Mouse (Mus musculus): Measurements from ENCODE around the gene Alg9. TPM values are rescaled to one million over a fixed set of nuclear protein-coding genes. Genes with fewer than 3 reads are reported as not detected.

The Alg9 gene
- total RNA-seq (2021) (10 to 100 TPM; 27.1 to 27.8 TPM), polyA plus RNA-seq (2012; rRNA removed) (17.6 and 26.8 TPM in 2 replicates)
- long read RNA-seq, transcript Alg9-201 (15 exons, 2,873 nt): major isoform, 19 of 25 reads
- long read RNA-seq, partial matches to known transcripts: 1 of 25 reads
- long read RNA-seq, other reads (novel, unspliced or antisense): 1 of 25 reads

DNA sequence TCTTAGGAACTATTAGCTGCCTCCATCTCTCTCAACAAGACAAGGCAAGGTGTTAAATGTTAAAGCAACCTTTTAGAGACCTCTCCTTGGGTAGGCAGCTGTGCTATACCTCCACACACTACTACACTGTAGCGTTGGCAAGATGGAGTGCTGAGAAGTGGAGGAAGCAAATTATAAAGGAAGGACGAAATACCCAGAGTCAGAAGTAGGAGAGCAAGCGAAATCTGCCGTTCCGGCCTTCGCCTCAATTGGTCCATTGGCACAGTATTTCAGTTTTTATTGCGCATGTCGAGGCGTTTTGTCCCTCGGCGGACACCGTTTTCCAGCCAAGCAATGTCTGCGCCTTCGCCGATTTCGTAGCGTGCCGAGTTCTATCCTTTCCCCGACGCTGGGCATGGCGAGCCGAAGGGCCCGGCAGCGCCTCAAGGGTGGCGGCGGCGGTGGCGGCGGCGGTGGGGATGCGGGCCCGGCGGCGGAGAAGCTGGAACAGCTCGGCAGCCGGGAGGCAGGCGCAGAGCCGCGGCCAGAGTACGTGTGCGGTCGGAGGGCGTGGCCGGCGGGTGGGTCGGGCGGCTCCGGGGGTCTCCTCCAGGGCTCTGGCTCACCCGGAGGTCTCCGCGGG is at the start of gene Alg9, which contains the start of gene 1110032A03Rik:
Gene Alg9, plus strand, starts transcription at position 29 of the 622 bp plus-strand sequence.
Gene 1110032A03Rik, minus strand, starts transcription at position 530 of the 622 bp plus-strand sequence.
- peak; percentile 91 for DNase-seq

GRCm38 (mm10) chr9:50725921-50726590 is 48.8 kb upstream of the Alg9 start:
- DNase-seq: no peak

DNA sequence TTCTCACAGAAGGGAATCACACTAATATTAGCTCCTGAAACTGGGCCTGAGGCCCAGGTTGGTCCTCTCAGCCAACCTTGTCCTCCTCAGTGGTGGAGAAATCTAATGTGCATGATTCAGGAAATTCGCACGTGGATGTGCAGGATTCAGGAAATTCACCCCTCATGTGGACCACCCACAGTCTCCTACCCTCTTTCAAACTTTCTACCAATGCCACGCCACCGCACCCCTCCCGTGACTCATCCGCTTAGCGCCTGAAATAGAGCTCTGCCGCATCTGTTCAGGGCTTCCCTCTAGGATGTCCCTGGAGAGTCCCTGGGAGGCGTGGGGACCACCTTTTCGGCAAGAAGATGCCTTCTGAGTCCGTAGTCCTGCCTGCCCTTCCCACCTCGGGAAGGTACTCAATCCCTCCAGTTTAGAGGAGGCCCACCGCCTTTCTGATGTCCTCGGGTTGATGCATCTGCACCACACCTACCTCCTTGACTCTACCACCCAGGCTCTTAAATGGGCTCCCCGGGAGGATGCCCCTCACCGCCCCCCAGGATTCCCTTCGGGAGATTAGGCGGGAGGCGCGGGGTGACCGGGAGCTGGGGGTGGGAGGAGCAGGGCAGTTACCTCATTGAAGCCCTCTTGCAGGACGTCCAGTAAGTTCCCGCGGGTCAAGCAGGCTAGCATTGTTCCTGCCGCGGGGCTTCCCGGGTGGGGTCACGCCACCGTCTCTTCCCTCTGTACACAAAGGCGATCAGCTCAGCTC is 47.5 kb upstream of the Alg9 start:
- DNase-seq: peak; percentile 44

GRCm38 (mm10) chr9:50727925-50728651 is 46.7 kb upstream of the Alg9 start:
- peak; percentile 81 for DNase-seq

DNA sequence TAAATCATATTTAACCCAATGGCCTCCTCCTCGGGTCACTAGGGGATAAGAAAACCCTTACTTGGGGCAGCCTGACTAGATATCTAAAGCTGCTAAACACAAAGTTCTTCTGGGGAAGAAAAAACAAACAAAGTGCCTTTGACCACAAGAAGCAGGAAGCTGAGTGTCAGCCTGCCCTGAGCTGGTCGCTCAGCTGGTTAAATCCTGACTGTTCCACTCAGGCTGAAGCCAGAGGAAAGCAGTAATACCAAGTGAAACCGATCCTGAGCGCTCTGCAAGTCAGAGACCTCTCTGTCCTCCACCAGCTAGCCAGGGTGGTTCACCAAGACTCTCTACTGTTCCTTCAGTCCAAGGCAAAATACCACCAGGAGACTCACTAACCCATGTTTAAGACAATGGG is 45.2 kb upstream of the Alg9 start:
- DNase-seq: no peak

DNA sequence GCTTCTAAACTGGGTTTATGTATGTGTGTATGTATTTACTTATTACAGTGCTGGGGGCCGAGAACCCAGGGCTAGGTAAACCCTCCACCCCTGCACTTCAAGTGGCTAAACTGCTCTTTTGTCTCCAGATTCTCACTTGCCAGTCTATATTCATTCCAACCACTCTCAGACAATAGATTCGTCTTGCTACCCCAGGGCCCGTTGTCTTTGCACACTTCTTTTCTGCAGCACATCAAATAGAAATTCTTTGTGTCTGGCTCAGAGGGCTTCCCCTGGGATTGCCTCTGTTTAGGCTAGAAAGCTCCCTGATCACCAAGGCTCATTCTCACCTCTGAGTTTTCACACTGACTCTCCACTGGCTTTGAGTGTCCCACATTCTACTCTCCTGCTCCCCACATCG is 42.3 kb upstream of the Alg9 start:
- DNase-seq: no peak

GRCm38 (mm10) chr9:50734989-50735388 is 39.8 kb upstream of the Alg9 start:
- peak; percentile 56 for DNase-seq

DNA sequence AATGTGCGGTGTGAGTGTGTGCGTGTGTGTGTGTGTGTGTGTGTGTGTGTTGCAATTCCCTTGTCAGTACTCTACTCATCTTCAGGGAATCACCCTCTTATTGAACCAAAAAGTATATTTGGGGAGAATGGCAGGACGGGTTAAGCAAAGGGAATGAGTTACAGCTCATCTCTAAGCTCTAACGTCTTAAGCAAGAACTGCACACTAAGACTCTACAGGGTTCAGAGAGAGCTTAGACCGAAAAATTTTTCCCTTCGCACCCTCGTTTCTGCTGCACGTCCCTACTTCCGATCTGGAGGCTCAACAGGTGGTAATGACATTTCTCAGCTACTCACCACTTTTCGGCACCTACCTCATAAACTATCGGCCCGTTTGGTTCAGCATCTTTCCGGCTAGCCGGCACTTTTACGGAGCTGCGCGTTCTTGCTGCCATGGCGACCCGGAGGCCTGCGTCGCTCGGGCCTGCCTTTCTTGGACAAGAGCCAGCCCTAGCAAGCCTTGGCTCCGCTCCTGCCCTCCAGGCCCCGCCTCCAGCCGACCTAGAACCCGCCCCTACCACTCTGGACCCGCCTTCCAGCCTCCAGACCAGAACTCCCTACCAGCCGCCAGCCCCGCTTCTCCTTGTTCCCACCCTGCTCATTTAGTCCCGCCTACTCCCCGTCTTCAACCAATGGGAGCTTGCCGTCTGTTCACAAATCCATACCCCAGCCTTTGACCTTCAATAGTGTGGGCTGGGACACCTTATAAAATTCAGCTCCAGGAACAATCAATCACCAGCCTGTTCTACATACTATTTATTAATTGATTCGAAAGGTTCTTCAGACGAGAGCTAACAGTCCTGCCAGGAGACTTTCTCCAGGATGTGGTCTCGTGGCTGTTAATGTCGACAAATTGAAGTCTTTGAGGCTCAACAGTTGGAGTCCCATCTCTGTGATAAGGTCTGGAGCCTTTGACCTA is 35.6 kb upstream of the Alg9 start, which contains the start of gene Dixdc1:
Gene Dixdc1, minus strand, starts transcription at position 604 of the 957 bp plus-strand sequence.
- DNase-seq: peak; percentile 97

DNA sequence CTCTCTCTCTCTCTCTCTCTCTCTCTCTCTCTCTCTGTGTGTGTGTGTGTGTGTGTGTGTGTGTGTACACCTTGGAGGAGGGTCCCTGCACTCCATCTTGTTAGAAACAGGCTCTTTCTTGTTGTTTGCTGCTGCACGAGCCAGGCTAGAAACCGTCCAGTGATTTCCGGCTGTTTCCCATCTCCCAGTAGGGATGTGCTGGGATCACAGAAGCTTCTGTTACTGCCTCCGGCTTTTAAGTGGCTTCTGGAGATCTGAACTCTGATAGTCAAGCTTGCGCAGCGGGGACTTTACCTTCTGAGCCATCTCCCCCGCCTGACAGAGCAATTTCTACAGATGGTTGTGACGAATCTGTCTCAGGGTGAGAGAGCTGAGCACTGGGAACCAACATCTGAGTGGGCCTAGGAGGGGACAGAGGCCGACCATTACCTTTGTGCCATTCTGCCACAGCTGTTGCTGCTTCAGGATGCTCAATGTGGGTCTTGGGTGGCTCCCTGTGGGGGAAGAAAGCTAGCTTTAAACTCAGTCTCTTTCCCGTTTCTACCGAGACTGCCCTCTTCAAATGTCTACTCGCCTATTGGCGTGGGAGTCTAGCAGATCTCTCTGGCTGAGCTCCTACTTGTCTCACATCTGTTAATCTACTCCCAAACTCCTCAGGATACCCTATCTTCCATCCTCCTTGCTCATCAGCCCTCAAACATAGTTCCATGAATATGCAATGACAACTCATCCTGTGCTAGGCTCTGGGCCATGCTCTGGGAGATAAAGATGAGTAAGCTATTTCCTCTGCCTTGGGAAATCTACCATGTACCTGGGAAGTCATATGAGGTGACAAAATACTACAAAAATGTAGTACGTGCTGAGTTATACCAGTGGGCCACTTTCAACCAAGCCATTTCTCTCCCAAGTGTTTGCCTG is 33.7 kb upstream of the Alg9 start:
- DNase-seq: no peak

- DNase-seq: no peak
Measured at GRCm38 (mm10) chr9:50742261-50742660, 32.6 kb upstream of the Alg9 start.

DNA sequence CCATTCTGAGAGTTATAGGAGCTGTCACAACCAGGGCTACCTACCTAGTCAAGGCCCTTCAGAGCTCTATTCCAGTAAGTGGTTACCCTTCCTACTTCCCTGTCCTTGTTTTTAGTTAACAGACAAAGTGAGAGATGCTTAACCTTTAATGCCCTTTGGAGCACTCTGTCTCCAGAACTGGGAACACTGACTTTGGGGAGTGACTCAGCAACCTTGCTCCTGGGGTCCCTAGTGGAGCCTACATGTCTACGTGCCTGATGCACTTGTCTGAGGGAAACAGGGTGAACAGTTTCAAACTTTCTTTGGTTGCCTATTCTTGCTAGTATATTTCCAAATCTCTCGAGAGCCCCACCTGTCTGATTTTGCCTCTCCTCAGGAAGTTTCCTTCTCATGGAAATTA is 32.1 kb upstream of the Alg9 start:
- no peak for DNase-seq

GRCm38 (mm10) chr9:50745806-50746205 is 29.0 kb upstream of the Alg9 start:
- no peak for DNase-seq

DNA sequence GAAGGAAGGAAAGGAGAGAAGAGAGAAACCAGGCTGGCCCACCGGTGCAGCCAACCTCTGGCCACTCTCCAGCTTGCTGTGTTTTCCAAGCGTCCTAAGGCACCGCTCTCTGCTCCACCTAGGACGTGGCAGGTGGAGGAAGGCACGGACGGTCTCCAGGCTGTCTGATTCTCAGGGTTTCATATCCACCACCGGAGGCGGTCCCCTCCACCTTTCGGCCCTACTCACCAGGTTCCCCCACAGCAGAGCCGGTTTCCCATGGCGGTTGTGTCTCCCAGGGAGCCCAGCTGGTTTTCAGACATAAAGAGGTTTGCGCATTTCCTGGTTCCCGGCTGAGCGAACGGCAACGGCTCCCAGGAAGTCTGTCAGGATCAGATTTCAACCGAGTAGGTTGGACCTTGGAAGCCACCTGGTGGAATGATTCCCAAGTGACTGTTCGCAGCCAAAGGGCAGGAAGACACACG is 28.6 kb upstream of the Alg9 start, which contains the start of gene 2310030G06Rik:
Gene 2310030G06Rik, minus strand, starts transcription at position 323 of the 464 bp plus-strand sequence.
- peak; percentile 55 for DNase-seq

GRCm38 (mm10) chr9:50750706-50751105 is 24.1 kb upstream of the Alg9 start:
- no peak for DNase-seq

DNA sequence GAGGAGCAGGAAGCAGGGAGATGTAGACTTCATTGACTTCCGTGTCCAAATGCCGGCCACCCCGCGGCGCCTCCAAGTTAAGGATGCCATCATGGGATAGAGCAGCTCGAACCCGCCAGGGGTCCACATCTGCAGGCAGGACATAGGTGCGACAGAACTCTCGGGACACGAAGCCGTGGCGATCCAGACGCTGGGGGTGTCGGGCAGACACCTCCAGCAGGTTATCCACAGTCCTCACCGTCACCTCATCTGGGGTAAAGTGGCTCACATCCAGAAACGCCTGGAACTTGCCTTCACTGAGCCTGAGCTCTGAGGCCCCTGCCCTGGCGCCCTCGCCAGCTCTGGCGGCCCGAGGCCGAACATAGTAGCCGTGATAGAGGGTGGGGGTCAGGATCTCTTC is 23.5 kb upstream of the Alg9 start, which contains the start of gene Cryab:
Gene Cryab, plus strand, starts transcription at position 3 of the 400 bp plus-strand sequence.
- no peak for DNase-seq

- no peak for DNase-seq
Measured at GRCm38 (mm10) chr9:50752054-50752602, 22.7 kb upstream of the Alg9 start, which contains the start of gene Hspb2. Gene Hspb2 (minus strand): TSS chr9:50752354.

- peak; percentile 70 for DNase-seq
Measured at GRCm38 (mm10) chr9:50752784-50753615, 21.8 kb upstream of the Alg9 start.

GRCm38 (mm10) chr9:50753947-50754346 is 20.9 kb upstream of the Alg9 start:
- DNase-seq: no peak

All from adrenal gland, adult 2 months (tissue).